Mouse (Mus musculus) CD4-positive naive resting alpha-beta T cell, adult 76 days (primary cell): ENCODE measurements around the gene Mavs. TPM values are rescaled to one million over a fixed set of nuclear protein-coding genes. Genes with fewer than 3 reads are reported as not detected.

Experiments used
- total RNA-seq: library from RNA; stranded (reverse); gene quantifications from one replicate; pipeline ENCODE4 v1.2.4, GENCODE M21; 2023

The Mavs gene
- total RNA-seq: 10.6 TPM

DNA sequence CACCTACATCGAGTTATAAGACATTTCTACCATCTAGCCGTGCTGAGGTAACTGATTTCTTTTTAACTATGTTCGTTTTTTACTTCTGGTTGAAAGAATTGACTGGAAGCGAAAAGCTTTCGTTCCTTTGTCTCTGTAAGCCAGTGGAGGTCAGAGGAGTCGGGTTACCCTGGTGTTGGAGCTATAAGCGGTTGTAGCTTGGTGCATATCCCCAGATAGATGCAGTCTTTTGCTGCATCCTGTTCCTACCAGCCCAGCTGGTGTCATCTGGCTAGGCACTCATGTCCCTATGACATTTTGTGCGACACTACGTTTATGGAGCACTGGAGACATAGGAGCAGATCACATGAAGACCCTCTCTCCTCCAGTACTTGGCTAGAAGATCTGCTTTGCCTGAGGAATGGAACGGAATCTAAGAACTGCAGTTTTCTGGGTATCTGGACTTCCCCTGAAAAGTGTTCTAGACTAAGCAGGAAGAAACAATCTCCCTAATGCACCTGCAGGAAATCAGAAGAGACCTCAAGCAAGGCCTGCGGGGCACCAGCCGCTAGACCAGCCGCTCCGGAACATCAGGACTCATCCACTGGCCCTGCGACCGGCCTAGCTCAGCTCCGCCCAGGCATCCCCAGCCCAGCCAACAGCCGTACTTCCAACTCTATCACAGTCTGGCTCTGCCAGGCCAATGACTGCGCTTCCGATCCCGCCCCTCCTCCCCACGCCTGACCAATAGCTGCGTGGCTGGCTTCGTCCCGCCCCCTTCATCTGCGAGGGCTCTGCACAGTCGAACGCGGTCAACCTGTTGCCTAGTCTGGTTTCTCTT, at the start of gene Mavs:
TSS of gene Mavs (plus strand) at position 757 of the 820 bp plus-strand sequence.

DNA sequence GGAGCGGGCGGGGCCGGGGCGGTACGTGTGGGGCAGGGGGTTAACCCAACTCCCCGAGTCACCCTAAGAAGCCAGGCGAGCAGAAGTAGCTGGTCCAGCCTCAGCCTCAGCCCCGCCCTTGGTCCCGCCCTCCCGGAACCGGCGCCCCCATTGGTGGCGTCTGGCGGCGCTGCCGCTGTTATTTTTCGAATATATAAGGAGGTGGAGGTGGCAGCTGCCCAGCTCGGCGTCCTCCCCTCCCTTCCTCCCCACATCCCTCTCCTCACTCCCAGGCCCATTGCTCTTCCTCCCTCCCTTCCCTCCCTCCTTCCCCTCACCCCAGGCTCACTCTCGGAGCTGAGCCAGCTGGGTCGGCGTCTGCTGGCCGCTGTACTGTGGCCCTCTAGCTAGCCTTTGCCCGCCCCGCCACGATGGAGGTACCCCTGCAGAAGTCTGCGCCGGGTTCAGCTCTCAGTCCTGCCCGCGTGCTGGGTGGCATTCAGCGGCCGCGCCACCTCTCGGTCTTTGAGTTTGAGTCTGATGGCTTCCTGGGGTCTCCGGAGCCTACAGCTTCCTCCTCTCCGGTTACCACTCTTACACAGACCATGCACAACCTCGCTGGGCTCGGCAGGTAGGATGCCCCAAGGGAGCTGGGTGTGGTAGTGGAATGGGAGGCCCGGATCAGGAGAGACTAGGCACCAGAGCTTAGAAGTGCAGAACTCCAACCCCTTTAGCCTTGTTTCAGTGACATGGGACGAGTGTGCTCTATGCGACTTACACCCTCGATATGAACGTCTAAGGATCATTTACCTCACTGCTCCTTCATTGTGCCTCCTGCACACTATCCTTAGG, 46.9 kb upstream of the Mavs start, which contains the start of the genes Cdc25b and Spef1:
TSS of gene Cdc25b (plus strand) at position 179 of the 831 bp plus-strand sequence.
TSS of gene Spef1 (minus strand) at position 512 of the 831 bp plus-strand sequence.

DNA sequence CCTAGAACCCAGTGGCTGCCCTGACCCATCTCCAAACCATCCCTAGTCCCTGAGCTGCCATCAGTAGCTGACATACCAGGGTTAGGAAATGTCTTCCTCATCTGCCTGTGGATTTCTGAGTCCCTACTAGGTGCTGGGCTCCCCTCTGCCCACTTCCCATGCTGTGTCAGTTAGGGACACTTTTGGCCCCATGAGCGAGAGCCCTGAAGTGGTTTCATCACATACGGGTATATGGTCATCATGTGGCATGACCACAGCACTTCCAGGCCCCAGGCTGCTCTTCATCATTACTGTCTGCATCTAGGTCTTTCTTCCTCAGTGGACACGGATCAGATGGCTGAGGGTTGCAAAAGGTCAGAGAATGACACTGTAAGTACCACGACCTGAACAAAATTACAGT, 27.1 kb upstream of the Mavs start, which contains the start of gene Ap5s1:
TSS of gene Ap5s1 (plus strand) at position 301 of the 400 bp plus-strand sequence.

DNA sequence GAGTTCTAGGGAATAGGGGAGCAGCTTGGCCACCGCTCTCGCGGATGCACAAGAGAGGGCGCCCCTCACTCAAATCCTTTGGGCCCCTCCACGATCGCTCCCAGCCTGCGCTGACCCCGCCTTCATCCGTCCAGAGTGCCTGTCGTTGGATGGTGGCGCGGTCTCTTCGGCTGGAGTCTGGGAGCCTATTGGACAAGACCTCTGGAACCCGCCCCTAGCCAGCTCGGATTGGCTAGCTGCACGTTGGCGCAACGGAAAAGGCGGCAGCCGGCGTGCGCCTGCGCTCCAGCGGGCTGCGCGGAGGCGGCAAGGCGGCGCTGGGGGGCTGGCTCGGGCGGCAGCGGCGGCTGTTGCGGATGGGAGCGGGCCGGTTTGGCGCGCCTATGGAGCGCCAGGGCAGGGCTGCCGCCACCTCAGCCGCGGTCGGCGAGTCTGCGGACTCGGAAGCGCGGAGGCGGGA, 28.4 kb downstream of the Mavs start, which contains the start of gene Pank2:
TSS of gene Pank2 (plus strand) at position 283 of the 460 bp plus-strand sequence.

Other genes starting within 250 kb of the Mavs start
- gene Gfra4, start 191.0 kb upstream of the Mavs start, total RNA-seq: not detected
- 0.41 TPM for gene Adam33, start 170.2 kb upstream of the Mavs start, total RNA-seq
- gene Siglec1, start 147.3 kb upstream of the Mavs start, total RNA-seq: 0.29 TPM
- not detected for gene Hspa12b, start 106.8 kb upstream of the Mavs start, total RNA-seq
- gene Gm11037, start 100.6 kb upstream of the Mavs start, total RNA-seq: not detected
- gene 1700037H04Rik, start 74.0 kb upstream of the Mavs start, total RNA-seq: 18.1 TPM
- 19.1 TPM for gene Cenpb, start 54.0 kb upstream of the Mavs start, total RNA-seq
- 42.4 TPM for gene Cdc25b, start 47.1 kb upstream of the Mavs start, total RNA-seq
- 1.7 TPM for gene Spef1, start 46.8 kb upstream of the Mavs start, total RNA-seq
- gene Ap5s1, start 27.0 kb upstream of the Mavs start, total RNA-seq: 4.7 TPM
- 48.9 TPM for gene Pank2, start 28.4 kb downstream of the Mavs start, total RNA-seq
- gene Rnf24, start 118.8 kb downstream of the Mavs start, total RNA-seq: 2.6 TPM